Mouse (Mus musculus) ES-Bruce4 (cell line): ENCODE data around the gene Gm29609.

ENCODE experiments used
- CTCF ChIP-seq: IDR thresholded peaks from one replicate; pipeline ENCODE4 v1.8.1; 2011; ENCODE audit warnings: low read depth, low read length
- EP300 ChIP-seq: IDR thresholded peaks from 2 replicates; pipeline ENCODE4 v1.6.1; 2011; ENCODE audit warnings: low read depth, low read length; ENCODE audit not compliant: insufficient read depth
- POLR2A ChIP-seq: IDR thresholded peaks from one replicate; pipeline ENCODE4 v1.8.1; 2011; ENCODE audit warnings: low read length; ENCODE audit not compliant: insufficient read depth

DNA sequence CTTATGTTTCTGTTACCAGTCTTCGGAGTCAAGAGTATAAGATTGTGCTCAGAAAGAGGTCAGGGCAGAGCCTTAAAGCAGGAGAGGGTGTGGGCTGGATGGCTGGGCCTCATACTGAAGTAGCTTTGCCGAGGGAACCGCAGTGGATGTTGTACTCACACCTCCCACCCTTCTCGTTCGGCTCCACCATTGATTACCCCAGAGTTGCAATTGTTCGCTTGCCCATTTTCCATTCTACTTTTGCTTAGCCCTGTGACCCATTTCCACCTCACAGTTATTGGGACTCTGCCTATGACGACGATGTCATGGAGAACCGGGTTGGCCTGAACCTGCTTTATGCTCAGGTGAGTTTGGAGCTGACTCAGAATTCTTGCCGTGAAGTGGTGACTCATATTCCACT, 16.5 kb upstream of the Gm29609 start:
- TF ChIP-seq POLR2A (no peak), EP300 (no peak), CTCF (no peak)
